Mouse (Mus musculus) heart, adult 2 months (tissue): ENCODE measurements around the gene Ifitm10. TPM values are rescaled to one million over a fixed set of nuclear protein-coding genes. Genes with fewer than 3 reads are reported as not detected.

Experiments
- DNase-seq, 2 experiments: peaks; one replicate each; pipeline ENCODE4 v3.0.0; 2021
- H3K27ac ChIP-seq: fragments of 200-600 bp; 2 replicates; pipeline ENCODE4 v1.8.1; 2022
- H3K27me3 ChIP-seq: fragments of 200-500 bp; 2 replicates; pipeline ENCODE4 v1.6.1; 2012; ENCODE audit warnings: mild to moderate bottlenecking, low read length, inconsistent platforms, mixed read lengths; ENCODE audit not compliant: control insufficient read depth, insufficient read depth
- H3K36me3 ChIP-seq: fragments of 200-500 bp; 2 replicates; pipeline ENCODE4 v1.6.1; 2012; ENCODE audit warnings: low read length, inconsistent platforms; ENCODE audit not compliant: control insufficient read depth, insufficient read depth
- H3K4me1 ChIP-seq: fragments of 200-500 bp; 2 replicates; pipeline ENCODE4 v1.6.1; 2011; ENCODE audit warnings: low read length; ENCODE audit not compliant: control insufficient read depth, insufficient read depth
- H3K4me3 ChIP-seq: fragments of 200-600 bp; 2 replicates; pipeline ENCODE4 v1.8.1; 2022
- H3K79me2 ChIP-seq: fragments of 200-500 bp; replicated peaks from 2 replicates; pipeline ENCODE4 v1.6.1; 2012; ENCODE audit warnings: mild to moderate bottlenecking, inconsistent platforms, low read length, moderate library complexity, mixed read lengths; ENCODE audit not compliant: control insufficient read depth, insufficient read depth
- H3K9ac ChIP-seq: fragments of 200-500 bp; 2 replicates; pipeline ENCODE4 v1.6.1; 2012; ENCODE audit warnings: low read depth, mild to moderate bottlenecking, control low read depth, inconsistent platforms, low read length, mixed read lengths
- CTCF ChIP-seq: fragments of 200-600 bp; IDR thresholded peaks from 2 replicates; pipeline ENCODE4 v1.8.1; 2022; ENCODE audit warnings: antibody characterized with exemption, mild to moderate bottlenecking, moderate library complexity
- EP300 ChIP-seq: fragments of 200-500 bp; IDR thresholded peaks from 2 replicates; pipeline ENCODE4 v1.6.1; 2011; ENCODE audit warnings: low read depth, low read length, control low read depth; ENCODE audit not compliant: insufficient read depth
- POLR2A ChIP-seq: fragments of 200-500 bp; IDR thresholded peaks from 2 replicates; pipeline ENCODE4 v1.6.1; 2011; ENCODE audit warnings: mild to moderate bottlenecking, low read depth, low read length, control low read depth; ENCODE audit not compliant: insufficient read depth
- WGBS: fragments of 180-500 bp; shearing (Covaris S2); methylation state at CpG from one replicate; pipeline ENCODE4 v1.1.7; 2018; 5-methylcytosine and 5-hydroxymethylcytosine counted together
- intact Hi-C: fragments of 180-260 bp; cut with DNase I; formaldehyde crosslinking; loops from one replicate; pipeline ENCODE4 v1.15.1; 2025
- polyA plus RNA-seq: library from polyadenylated mRNA; depleted of rRNA; stranded (reverse); fragments of >200 nt; gene quantifications from 2 replicates; pipeline ENCODE4 v1.2.3, GENCODE M21; 2012
- total RNA-seq, 2 experiments: library from RNA; stranded (reverse); gene quantifications; 2 replicates each; pipeline ENCODE4 v1.2.3; 2021

The Ifitm10 gene
- total and polyA plus RNA-seq, 3 experiments, result 2.2 to 6.4 (median 3.6) TPM

DNA sequence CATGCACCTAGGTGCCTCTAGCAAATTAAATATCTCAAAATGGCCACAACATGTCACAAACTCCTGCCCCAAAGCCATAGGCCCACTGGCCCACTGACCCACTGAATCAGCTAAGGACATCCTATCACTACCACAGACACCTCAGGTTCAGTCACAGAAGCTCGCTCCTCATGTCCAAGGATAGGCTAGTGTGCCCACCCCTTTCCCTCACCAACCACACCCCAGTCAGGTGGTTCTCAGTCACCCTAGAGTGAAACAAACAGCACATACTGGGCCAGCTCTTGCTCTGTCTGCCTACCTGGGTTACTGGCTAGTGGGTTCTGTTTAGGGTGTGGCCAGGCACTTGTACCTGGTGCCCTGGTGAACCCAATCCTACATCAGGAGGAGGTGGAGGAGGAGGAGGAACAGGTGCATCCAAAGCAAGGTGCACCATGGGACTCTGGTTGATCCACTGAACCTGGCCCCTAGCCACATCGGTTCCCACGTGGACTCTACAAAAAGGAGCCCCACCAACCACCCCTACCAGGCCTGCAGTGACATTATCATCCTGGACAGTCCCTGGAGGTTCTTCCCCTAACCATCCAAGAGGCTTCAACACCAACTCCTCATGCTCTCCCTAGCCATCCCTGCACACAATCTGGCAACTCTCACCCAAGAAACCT lies 12.3 kb upstream of the Ifitm10 start:
- H3K36me3 ChIP-seq, result peaks cover 5% of the 10 kb centered on the region; the same call in 1 of the 2 replicates
- H3K27me3 ChIP-seq, result no peaks in the 10 kb centered on the region
- intact Hi-C loops, result loop anchor here (5.0 kb wide), 2 partner anchors 36 to 54 kb away; no protein-coding TSS in a partner anchor
- H3K79me2 ChIP-seq, result peaks cover 2% of the 10 kb centered on the region
- TF ChIP-seq EP300, result 0 out of 2 replicates have a peak, but pooled peaks have one; percentile 21
- no peak for TF ChIP-seq POLR2A
- 71% methylated on average over 3 of the region's 3 CpGs for WGBS
- peak overlapping the region; percentile 95 for H3K4me3 ChIP-seq
- H3K4me1 ChIP-seq, result peaks cover 12% of the 10 kb centered on the region
- peak overlapping the region; percentile 91 for H3K9ac ChIP-seq
- H3K27ac ChIP-seq, result peak overlapping the region; percentile 97
- DNase-seq, result peak in 1 of 2 experiments; percentile 33

DNA sequence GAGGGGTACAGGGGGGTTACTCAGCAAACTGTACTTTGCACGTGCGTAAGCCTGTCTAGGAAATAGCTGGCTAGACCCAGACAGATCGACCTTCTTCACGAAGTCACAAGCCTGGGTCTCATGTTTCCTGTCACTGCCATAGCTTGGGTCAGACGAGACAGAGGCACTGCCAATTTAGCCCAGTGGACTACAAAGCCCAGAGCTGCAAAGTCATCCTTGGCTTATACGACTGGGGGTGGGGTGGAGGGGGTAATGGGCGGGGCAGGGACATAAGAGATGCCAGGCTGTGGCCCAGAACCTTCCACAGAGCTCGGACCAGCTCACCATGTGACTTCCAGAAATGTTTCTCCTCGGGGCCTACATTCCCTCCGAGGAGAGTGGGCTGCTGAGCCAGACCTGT lies 10.8 kb upstream of the Ifitm10 start:
- peak; percentile 25 to 50 for DNase-seq
- no peak overlapping the region for H3K9ac ChIP-seq
- H3K4me3 ChIP-seq, result no peak overlapping the region
- H3K27ac ChIP-seq, result peak overlapping the region; percentile 48
- TF ChIP-seq EP300, result no peak
- TF ChIP-seq POLR2A, result no peak
- no peak for TF ChIP-seq CTCF
- whole genome bisulfite sequencing, result 53% methylated on average over 10 of the region's 10 CpGs
- H3K27me3 ChIP-seq, result no peaks in the 10 kb centered on the region
- peaks cover 12% of the 10 kb centered on the region for H3K4me1 ChIP-seq
- H3K36me3 ChIP-seq, result peaks cover 5% of the 10 kb centered on the region; the same call in 1 of the 2 replicates
- H3K79me2 ChIP-seq, result peaks cover 2% of the 10 kb centered on the region
- intact Hi-C loops, result no loop called here

DNA sequence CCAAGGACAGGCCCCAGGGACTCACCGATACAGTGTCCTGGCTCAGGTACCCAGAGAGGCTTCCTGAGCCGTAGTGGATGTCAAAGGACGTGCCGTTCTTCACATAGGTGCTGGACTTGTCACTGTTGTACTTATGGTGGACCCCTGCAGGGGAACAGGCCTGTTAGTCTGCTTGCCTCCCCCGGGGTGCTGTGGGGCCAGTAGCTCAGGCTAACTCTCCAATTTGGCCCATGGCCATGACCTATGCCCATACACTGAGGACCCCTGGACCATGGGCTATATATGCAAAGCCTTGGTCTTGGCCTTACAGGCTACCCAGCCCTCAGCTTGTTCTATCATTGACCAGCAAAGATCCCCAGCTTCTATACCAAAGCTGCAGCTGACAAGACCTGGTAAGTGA lies 9.0 kb upstream of the Ifitm10 start, which contains the start of gene Gm49369:
Gene Gm49369 (minus strand): TSS at position 101 of the 400 bp plus-strand sequence.
- intact Hi-C loops, result no loop called here
- Histone ChIP-seq H3K36me3 (peaks cover 5% of the 10 kb centered on the region; the same call in 1 of the 2 replicates), H3K27me3 (no peaks in the 10 kb centered on the region), H3K9ac (no peak within 1 kb of the TSS), H3K27ac (no peak within 1 kb of the TSS), H3K79me2 (peaks cover 2% of the 10 kb centered on the region), H3K4me3 (no peak within 1 kb of the TSS), H3K4me1 (peaks cover 12% of the 10 kb centered on the region)
- no peak for TF ChIP-seq POLR2A
- no peak for TF ChIP-seq EP300
- TF ChIP-seq CTCF, result no peak
- WGBS, result 95% methylated on average over 5 of the region's 5 CpGs
- DNase-seq, result no peak

DNA sequence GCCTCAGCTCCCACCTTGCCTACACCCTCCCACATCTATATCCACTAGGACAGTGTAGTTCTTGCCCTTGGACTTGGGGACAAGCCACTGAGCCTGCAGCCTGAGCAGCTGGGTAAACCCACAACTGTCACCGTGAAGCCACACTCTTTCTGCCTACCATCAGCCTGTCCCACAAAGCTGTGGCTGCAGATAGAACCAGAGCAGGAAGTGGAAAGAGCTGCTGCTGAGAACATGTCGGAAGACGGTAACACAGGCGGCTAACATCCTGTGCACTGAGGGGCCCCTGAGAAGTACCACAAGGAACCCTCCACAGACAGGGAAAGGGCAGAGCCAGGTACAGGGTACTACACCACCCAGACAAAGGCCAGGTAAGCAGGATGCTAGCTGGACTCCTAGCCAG lies 7.6 kb upstream of the Ifitm10 start:
- Histone ChIP-seq H3K79me2 (no peaks in the 10 kb centered on the region; the same call in 1 of the 2 replicates), H3K27me3 (no peaks in the 10 kb centered on the region), H3K36me3 (peaks cover 5% of the 10 kb centered on the region; the same call in 1 of the 2 replicates), H3K9ac (no peak overlapping the region), H3K27ac (no peak overlapping the region), H3K4me1 (peaks cover 8% of the 10 kb centered on the region), H3K4me3 (no peak overlapping the region)
- TF ChIP-seq CTCF (no peak), POLR2A (no peak), EP300 (no peak)
- no peak for DNase-seq
- intact Hi-C loops, result no loop called here
- 68% methylated on average over 4 of the region's 4 CpGs for WGBS

DNA sequence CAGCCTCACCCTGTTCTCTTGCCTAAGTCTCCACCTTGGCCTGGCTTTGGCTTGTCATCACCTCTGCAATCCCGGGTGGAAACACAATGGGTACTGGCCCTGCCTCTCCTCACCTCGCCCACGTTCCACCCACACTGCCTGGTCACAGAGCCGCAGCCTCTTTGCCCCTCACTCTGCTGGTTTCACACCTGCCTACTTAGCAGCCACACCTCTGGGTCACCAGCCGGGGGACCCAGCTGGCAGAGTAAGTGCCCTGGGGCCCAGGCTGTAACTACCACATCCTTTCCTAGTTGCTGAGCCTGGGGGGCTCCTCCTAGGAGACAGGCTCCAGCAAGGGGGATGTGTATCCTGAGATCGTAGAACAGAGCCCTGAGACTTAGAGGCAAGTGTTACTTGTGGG lies 5.6 kb upstream of the Ifitm10 start:
- WGBS, result 64% methylated on average over 6 of the region's 6 CpGs
- H3K4me1 ChIP-seq, result peaks cover 2% of the 10 kb centered on the region
- no peak for DNase-seq
- H3K4me3 ChIP-seq, result no peak overlapping the region
- peaks cover 2% of the 10 kb centered on the region; the same call in 1 of the 2 replicates for H3K36me3 ChIP-seq
- no peaks in the 10 kb centered on the region for H3K79me2 ChIP-seq
- no peaks in the 10 kb centered on the region for H3K27me3 ChIP-seq
- TF ChIP-seq EP300, result no peak
- TF ChIP-seq CTCF, result no peak
- no peak for TF ChIP-seq POLR2A
- intact Hi-C loops, result no loop called here
- H3K27ac ChIP-seq, result no peak overlapping the region
- H3K9ac ChIP-seq, result no peak overlapping the region

DNA sequence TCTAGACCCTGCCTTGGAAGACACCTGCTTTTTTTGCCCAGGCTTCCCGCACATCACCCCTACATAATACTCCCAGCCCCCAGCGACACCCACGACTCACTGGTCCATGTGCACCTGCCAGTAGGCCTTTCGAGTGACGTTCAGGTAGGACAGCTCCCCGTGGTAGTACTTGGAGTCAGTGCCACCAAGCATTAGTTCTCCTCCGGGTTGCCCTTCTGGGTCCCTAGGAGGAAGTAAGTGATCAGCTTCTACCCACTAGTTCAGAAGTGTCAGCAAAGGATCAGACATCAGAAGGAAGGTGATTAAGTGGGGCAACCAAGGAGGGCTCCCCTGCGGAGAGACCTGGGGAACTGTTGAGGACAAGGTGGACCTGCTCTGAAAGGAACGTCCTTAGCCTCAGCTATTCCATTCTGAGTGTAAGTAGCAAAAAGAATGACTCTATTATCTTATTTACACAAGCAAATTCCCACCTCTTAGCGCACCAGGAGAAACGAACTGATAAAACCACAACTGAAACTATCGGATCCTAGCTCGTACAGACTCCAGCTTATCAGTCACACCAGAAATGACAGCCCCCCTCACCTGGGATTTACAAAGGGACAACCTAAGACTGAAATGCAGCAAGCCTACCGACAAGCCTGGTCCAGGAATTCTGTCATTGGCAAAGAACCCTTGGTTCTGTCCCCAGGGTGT lies 3.8 kb upstream of the Ifitm10 start:
- no peak overlapping the region for H3K27ac ChIP-seq
- intact Hi-C loops, result no loop called here
- no peak overlapping the region for H3K9ac ChIP-seq
- H3K4me1 ChIP-seq, result peaks cover 4% of the 10 kb centered on the region
- TF ChIP-seq CTCF (no peak), POLR2A (no peak), EP300 (no peak)
- no peak for DNase-seq
- no peak overlapping the region for H3K4me3 ChIP-seq
- WGBS, result 82% methylated on average over 14 of the region's 14 CpGs
- no peaks in the 10 kb centered on the region for H3K27me3 ChIP-seq
- peaks cover 2% of the 10 kb centered on the region; the same call in 1 of the 2 replicates for H3K36me3 ChIP-seq
- H3K79me2 ChIP-seq, result no peaks in the 10 kb centered on the region
